Mouse (Mus musculus): ENCODE results near the gene Arhgap28.

The Arhgap28 gene

DNA sequence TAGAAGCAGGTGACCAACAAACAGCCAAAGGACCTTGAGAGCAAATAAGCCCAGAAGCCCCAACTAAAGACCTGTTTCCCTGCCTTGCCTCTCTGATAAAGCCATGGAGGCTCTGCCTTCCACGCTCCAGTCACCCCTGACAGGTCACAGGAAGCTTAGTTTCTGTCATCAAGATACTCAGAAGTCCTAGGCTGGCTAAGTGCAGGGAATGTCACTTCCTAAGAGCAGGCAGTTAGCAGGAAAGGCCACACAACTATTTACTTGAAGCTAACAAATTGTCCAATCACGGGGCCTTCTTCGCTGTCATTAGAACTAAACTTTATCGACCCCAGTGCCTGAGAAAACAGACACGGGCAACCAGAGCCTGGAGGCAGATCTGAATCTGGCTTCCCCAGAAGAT lies 14.2 kb downstream of the Arhgap28 start:
- no peak for DNase-seq (ENCODE audit: low read depth, low spot score)

DNA sequence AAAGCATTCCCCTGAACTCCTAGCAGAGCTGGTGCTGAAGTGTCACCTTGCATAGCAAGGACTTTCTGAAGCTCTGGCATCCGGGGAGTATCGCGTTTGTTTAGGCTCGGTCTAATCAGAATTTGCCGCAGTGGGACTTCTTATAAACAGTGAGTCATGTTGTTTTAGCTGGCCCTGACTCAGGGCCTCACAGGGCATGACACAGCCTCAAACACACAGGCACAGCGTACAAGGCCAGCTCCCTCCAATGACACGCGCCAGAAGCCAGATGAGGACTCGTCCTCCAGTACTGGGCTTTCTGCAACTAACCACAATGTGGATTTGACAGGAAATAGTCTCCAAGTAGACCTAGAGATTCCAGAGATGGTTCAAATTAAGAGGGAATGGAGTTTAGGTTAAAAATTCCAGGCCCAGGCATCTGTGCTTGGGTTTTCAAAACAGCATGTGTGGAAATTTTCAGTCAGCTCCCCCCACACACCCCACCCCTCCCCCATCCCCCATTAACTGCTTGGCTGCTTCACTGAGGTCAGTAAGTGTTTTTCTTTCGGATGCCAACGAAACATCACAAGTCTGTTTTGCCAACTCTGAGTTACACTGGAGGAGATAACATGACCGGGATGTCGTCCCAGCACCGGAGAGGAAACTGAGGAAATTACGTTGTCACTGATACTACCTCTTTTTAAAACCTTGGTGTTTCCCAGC lies 14.8 kb downstream of the Arhgap28 start:
- DNase-seq (ENCODE audit: low read depth, low spot score): peak; percentile 19

DNA sequence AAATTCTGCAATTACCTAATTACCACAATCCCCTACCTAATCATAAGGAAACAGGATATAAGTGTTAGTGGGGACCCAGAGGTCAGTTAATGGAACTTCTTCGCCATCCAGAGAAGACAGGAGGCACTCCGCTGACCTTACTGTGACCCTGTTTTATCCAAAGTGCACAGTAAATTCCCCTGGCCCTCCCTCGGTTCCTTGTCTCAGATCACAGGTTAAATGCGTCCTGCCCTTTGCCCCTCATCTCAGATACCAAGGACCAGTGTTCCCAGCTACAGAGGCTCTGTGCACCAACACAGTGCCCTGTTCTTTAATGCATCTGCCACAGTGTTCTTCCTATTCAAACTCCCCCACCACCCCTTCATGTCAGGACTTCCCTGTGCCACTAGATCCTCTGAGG lies 18.4 kb downstream of the Arhgap28 start:
- DNase-seq (ENCODE audit: low read depth, low spot score): no peak

DNA sequence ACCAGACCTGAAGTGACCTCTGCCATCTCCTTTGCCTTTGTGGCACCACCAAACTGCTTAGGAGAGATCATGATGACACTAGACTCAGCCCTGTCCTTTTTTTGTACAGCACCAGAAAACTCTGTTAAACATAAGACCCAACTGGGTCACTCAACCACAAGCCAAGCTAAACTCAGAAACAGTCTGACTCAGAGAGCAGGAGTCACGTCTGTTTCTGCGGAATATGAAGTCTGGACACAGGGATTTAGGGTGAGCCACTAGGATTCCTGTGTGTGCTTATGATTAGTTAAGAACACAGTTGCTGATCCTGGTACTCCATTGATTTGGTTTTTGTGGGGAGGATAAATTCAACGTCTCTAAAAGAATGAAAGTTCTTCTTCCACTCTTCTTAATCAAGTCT lies 23.3 kb downstream of the Arhgap28 start:
- DNase-seq (ENCODE audit: low read depth, low spot score): no peak

DNA sequence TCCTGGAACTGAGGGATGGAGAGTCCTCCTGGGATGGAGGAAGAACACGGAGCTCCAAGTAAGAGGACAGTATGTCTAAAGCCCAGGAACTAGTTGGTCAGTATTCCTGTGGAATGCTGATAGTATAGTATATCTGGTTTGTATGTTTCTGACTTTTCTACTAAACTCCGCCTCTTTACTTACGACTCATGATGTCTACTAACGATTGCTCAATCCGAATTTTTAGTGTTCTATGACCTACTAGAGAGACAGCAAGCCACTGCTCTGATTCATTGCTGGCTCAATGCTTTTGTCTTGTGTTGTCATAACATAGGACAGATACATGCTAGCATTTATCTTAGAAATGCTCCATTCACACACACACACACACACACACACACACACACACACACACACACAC lies 24.7 kb downstream of the Arhgap28 start:
- no peak for DNase-seq (ENCODE audit: low read depth, low spot score)

DNA sequence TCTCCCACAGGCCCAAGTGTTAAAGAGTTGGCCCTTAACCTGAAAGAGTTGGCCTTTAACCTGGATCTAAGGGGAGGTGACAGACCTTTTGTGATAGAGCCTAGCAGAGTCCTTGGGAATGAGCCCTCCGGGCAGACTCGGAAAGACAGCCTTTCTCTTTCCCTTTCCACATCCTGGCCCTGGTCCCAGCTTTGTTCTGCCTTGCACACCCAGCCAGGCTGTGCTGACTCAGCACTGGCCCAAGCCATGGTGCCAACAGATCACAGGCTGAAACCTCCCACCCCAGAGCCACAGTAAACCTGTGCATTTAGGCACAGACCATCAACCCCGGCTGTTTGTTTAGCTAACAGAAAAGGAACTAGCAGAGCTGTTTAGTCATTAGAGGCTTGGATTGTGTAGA lies 25.1 kb downstream of the Arhgap28 start:
- DNase-seq (ENCODE audit: low read depth, low spot score): peak; percentile 55

DNA sequence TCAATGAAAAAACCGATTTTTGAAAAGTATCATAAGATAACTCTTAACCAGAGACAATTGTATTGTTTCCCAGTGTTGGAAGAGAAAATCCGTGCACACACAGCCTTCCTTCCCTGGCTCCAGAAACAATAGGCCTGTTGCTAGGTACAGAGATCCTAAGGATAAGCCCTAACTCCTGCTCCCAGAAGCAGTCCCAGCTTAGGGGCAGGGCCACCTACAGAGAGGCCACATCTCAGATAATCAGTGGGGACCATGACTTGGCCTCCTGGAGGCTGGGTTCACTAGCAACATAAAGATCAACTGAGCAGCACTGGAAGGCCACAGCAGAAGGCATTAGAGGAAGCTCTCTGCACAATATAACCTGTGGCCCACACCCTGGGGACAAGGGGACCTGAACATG lies 27.5 kb downstream of the Arhgap28 start:
- no peak for DNase-seq (ENCODE audit: low read depth, low spot score)

DNA sequence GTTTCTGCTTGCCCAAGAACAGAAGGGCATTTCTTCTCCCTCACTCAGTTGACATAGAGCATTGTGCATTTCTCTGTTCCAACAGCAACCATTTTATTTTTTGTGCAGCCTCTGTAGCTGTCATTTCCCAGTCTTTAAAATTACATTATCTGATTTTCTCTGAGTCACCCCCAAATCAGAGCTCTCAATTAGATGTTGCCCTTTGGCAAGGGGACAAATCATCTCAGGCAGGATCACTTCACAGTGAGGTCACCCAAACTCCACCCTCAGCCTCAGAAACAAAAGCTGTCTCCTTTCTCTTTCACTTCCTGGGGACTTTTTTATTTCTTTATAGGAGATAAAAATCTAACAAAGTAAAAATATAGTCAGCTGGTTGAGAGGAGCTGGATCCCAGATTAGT lies 27.9 kb downstream of the Arhgap28 start:
- DNase-seq (ENCODE audit: low read depth, low spot score): no peak

DNA sequence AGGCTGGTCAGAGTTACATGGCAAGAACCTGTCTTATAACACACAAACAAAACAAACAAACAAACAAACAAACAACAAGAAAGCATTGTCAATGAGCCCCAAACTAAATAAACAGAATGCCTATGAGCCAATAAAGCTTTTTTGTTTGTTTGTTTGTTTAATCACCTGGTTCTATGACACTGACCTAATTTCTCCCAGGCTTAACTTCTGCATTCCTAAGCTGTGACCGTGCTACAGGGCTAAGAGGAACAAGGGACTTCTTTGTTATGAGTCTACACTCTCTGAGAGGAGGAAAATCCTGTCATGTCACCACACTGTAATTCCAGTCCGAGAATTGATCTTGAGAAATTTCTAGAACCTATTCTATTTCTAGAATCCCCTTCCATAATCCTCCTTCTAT lies 29.2 kb downstream of the Arhgap28 start:
- no peak for DNase-seq (ENCODE audit: low read depth, low spot score)

DNA sequence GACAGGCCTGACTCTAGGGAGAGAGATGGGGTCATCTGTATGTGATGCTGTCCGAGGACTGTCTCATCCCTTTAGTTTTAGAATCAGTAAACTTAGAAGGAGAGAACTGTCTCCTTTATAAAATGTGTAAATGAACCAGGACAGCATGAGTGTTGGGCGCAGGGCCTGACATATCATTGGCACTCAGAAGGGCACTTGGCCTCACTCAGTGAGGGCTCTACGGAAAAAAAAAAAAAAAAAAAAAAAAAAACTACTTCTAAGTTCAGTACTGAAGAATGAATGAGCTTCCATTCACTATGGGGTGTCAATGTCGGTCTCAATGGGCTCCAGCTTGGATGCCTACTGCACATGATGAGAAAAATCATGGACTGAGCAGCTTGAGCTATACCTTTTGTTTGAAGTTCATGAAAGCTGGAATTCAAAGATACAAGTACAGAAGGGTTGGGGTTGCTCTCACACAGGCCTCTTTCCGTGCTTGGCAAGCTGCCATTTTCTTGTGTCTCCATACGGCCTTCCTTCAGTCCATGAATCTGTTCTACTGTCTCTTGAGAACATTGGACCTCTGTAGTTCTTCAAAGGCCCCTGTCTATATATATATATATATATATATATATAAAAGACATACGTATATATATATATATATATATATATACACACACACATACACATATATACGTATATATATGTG lies 36.9 kb downstream of the Arhgap28 start:
- no peak for DNase-seq (ENCODE audit: low read depth, low spot score)

DNA sequence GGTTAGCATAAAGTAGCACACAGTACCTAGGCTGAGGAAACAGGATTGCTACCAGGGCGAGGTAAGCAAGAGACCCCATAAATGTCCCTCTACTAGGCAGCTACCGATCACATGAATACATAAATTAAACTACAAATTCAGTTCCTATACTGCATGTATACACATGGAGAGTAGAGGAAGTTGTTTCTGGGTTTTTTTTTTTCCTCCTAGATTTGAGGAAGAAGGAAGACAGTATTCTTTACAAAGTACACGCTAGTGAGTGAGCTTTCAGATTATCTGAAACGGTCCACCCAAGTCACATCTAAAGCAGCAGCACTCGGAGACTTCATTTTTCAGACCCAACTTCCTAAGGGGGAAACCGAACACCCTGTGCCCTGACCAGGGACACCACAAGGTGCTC lies 41.1 kb downstream of the Arhgap28 start:
- no peak for DNase-seq (ENCODE audit: low read depth, low spot score)

DNA sequence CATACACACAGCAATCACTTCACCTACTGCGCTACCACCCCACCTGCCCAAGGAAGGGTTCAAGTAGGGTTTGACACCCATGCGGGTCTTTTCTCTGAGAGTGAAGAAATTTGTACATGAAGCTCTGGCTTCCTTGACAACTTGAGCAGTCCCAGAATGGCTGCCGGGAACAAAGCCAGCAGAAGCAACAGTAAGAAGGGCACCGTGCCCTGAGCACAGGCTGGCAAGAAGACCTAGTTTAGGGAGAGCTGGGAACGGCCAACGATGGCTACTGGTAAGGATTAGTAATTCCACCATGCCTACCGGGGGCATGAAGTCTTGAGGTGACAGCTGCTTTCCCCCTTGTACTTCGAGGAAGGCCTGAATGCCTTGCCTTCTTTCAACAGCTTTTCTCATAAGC lies 41.9 kb downstream of the Arhgap28 start:
- no peak for DNase-seq (ENCODE audit: low read depth, low spot score)

DNA sequence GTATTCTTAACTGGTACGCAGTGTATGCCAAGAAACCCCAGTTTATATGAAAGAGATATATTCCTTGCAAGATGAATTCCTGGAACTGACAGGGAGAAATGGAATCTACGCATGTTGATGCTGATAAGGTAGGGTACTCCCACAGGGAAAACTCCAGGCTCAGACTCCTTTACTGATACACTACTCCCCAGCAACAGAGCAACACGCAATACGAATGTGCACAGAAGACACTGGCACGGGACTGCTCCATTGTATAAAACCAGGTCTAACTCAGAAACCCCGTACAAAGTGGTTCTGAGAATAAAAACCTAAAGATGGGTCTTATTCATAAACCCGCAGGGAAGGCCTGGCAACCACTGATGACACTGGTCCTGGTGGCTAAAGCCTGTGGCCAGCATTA lies 45.0 kb downstream of the Arhgap28 start:
- no peak for DNase-seq (ENCODE audit: low read depth, low spot score)

DNA sequence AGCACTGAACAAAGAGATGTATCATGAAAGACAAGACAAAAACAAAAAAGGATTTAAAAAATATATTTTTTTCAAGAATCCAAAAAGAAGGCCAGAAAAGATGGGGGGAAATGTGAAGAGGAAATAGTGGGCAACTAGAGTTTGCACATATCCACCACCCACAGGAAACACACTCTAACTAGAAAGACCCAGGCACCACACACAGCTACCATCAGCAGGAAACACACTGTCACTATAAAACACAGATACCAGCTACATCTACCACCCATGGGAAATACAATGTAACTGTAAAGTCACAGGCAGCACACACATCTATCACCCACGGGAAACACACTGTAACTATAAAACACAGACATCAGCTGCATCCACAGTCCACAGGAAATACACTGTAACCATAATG lies 46.3 kb downstream of the Arhgap28 start:
- no peak for DNase-seq (ENCODE audit: low read depth, low spot score)

DNA sequence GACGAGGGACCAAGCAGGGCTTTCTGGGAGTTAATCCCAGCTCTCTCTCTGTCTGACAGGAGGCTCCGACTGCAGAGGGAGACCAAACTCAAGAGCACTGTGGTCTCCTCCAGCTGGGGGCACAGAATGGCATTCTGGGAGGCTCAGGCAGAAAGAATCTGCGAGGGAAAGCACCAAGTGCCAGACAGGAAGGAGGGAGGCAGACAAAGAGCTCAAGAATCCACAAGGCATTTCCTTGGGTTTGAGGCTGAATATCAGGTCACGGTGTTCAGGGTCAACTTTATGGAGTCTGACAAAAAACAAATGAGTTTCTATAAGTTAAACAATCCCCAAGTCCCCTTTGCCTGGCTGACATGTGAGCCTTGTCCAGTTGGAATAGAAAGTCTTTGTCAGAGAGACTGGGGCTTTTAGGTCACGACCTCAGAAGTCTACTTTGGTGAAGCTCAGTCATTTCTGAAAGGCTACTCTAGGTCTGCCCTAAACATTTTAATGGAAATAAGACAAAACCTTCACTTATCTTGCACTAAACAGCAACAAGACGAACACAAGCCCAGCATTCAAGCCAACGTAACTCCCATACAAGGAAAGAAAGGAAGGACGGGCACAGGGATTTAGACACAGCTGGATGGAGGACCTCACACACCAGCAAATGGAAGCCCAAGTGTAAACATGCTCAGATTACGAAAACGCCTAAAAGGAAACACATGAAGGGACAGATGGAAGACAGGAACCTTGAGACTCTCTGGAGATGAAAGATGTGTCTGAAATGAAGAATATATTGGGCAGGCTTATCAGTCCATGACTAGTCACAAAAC lies 47.8 kb downstream of the Arhgap28 start:
- no peak for DNase-seq (ENCODE audit: low read depth, low spot score)

DNA sequence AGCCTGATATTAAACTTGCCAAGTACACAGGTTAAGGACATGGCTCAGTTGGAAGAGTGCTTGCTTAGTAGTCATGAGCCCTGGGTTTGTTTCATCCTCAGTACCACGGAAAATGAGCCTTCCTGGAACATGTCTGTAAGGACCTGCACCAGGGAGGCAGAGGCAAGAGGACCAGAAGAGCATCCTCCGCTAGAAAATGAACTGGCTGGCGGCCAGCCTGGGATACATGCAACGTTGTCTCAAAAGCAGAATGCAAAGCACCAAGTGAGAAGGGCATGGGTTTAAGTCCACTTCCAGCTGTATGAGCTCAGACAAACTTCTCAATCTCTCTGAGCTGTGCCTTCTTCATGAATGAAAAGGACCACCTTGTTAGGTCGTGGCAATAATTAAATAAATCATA lies 49.0 kb downstream of the Arhgap28 start:
- no peak for DNase-seq (ENCODE audit: low read depth, low spot score)

DNA sequence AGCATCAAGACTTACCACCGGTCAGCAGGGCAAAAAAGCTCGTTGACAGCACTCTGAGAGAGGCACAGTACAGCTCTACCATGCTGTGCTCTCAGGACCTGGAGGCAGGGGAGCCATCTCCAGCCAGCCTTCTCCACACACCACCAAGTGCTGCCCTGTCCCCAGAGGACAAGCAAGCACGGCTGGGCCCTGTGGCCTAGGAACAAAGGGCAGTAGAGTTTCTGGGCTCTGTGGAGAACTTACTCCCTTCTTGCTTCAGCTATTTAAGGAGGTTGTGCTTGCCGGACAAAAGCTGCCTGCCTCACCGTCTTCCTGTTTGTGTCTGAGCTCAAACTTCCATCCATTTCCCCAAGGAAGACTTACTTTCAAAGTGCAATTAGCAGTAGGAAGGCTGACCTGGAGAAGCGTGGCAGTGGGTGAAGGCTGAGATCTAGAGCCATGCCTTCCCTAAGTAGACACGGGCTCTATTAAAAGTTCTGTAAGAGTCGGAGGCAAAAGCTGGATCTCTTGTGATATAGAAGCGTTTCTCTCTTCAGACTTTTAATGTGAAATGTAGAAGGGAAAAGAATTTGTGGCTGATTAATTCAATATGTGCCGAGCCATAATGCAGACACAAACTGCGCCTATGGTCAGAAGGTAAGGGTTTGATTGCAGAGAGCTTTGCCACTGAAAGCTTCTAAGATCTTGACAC lies 53.3 kb downstream of the Arhgap28 start:
- no peak for DNase-seq (ENCODE audit: low read depth, low spot score)

DNA sequence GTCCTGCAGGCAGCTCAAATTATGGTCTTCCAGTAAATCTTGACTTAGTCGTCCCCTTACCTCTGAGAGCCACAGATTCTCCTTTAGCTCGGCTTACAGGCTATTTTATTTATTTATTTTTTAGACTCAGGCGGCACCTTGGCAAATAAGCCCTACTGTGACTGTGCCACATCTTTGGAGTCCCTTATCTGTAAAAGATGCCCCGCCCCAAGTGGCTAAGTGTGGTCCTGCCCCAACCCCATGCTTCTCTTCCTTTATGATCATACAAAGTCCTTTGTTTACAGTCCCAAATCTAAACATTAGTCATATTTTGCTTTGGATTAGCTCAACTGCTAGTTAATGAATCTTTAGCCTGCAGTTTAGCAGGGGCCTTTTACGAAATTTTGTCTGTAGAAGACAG lies 55.3 kb downstream of the Arhgap28 start:
- DNase-seq (ENCODE audit: low read depth, low spot score): no peak

DNA sequence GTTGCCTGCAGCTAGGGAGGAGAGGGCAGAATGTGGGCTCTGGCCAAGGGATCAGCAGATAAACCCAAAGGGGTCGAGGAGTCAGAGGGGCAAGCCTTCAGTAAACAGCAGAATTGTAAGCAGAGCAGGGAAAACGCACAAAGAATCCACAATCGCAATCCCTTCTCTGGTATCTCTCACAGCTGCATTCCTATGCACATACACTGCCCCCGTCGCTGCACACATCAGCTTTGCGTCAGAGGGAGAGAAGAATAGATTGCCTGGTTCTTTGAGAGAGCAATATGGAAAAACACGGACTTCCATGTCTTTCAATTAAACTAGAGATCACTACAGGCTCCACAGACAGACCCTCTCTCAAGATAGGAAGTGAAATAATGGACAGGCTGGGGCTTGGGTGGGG lies 58.5 kb downstream of the Arhgap28 start:
- no peak for DNase-seq (ENCODE audit: low read depth, low spot score)

DNA sequence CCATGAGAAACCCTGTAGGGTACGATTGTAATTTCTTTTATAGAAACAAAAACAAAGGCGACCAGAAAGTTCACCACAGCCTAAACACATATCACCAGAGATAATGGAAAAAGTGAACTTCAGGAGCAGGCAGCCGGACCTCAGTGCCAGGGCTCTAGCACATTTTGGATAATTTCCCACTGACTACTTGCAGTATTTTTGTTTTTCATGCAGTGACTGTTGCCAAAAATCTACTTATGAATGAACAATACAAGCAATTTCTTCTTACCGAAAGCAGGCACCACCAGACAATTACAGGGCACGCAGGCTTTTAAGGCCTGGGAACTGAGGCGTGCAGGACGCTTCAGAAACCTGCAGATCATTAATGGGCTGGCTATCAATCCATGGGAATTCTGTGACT lies 59.7 kb downstream of the Arhgap28 start:
- no peak for DNase-seq (ENCODE audit: low read depth, low spot score)

DNA sequence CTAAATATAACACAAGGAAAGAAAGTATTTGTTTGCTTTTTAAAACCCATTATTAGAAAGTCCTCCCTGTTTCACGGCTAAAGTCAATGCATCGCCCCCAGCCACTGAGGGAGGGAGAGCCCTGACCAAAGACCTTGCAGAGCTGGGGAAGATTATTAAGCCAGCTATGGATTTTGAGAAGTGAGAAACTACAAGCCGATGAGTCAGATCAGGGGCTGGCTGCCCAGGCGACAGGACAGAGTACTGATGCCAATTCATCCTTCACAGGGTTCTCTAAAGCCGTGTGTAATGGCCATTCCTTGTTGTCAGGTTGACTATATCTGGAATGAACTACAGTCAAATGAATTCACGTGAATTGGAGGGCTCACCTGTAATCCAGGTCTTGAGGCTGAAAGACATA lies 62.9 kb downstream of the Arhgap28 start:
- no peak for DNase-seq (ENCODE audit: low read depth, low spot score)

DNA sequence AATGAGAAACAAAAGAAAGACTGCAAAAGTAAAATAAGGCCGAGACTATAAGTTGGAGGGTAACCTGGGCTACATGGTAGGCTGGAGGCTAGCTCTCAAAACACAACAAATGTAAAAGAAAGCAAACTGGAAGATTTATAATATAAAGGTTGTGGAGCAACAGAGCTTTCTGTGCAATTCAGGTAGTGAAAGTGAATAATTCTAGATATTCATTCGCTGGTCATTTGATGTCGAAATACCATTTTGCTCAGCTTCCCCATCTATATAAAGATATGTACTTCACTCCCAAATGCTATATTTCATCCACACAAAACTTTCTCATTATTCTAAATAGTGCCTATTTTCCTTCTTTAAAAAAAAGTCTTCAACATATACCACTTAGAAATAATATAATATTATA lies 66.9 kb downstream of the Arhgap28 start:
- DNase-seq (ENCODE audit: low read depth, low spot score): no peak

Measured in ZHBTc4 (cell line).